Mouse (Mus musculus): ENCODE measurements around the gene Ift74.

Gene Ift74

GRCm38 (mm10) chr4:94691078-94691477 lies 76.8 kb downstream of the Ift74 start:
- intact Hi-C loops (cut with DNase I), result no loop called here

- intact Hi-C loops (cut with DNase I), result no loop called here
Measured at GRCm38 (mm10) chr4:94692175-94692574, 77.9 kb downstream of the Ift74 start.

GRCm38 (mm10) chr4:94696368-94696767 lies 82.1 kb downstream of the Ift74 start:
- intact Hi-C loops (cut with DNase I), result no loop called here

- intact Hi-C loops (cut with DNase I), result no loop called here
Measured at GRCm38 (mm10) chr4:94711002-94711401, 96.7 kb downstream of the Ift74 start.

- intact Hi-C loops (cut with DNase I), result no loop called here
Measured at GRCm38 (mm10) chr4:94711426-94711825, 97.1 kb downstream of the Ift74 start.

GRCm38 (mm10) chr4:94713741-94714140 lies 99.5 kb downstream of the Ift74 start:
- intact Hi-C loops (cut with DNase I), result no loop called here

- intact Hi-C loops (cut with DNase I), result no loop called here
Measured at GRCm38 (mm10) chr4:94715166-94715565, 100.9 kb downstream of the Ift74 start.

- intact Hi-C loops (cut with DNase I), result no loop called here
Measured at GRCm38 (mm10) chr4:94725799-94726198, 111.5 kb downstream of the Ift74 start.

DNA sequence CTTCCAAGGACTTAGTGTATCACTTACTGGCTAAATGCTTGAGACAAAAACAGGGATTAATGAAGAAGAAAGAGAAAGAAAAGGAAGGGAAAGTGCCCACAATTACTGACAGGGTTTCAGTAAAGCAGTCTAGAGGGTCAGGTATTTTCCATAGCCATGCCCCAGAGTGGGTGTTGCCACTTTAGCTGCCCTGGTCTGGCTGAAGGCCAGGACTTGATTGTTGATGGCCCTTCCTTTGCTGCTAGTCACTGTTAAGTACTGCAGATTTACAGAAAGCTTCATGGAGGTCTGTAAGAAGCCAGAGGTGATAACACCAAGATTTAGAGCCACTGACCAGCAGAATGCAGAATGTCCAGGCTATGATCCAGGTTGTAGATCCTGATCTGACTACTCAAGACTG lies 118.4 kb downstream of the Ift74 start:
- intact Hi-C loops (cut with DNase I), result no loop called here

DNA sequence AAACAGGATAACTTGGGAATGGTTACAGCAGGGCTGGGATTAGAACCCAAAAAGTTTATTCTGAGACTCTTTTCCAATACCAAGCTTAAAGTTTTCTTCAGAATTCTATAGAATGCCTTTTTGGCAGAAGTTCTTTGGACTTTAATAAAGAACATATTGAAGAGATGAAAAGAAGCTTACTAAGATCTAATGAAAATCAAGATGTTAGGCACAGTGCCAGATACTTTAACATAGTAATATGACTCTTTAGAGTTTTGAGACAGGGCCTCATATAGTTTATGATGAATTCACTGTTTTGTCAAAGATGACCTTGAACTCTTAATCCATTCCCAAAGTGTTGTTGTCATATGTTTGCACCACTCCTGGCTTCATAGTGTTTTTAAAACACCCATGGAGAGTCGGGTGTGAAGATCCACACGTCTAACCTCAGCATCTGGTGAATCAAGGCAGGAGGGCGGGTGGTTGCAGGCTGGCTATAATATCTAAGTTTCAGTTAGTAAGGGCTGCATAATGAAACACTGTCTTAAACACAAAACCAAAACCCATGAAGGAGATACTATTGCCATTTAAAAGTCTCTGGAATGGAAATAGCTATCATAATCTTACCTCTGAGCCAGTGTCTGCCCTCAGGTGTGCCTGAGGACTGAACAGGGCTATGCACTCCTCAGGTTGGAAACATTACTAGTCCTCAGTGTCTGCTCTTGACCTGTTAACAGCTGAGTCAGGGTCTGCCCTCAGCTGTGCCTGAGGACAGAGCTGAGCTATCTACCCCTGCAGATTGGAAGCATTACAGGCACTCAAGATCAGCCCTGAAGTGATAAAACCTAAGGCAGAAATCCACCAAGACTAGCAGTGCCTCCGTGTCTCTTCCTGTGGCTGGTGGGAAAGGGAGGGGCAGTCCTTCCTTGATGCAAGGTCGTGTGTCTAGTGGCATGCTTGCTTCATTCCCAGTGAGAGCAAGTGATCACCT lies 123.3 kb downstream of the Ift74 start:
- intact Hi-C loops (cut with DNase I), result no loop called here

DNA sequence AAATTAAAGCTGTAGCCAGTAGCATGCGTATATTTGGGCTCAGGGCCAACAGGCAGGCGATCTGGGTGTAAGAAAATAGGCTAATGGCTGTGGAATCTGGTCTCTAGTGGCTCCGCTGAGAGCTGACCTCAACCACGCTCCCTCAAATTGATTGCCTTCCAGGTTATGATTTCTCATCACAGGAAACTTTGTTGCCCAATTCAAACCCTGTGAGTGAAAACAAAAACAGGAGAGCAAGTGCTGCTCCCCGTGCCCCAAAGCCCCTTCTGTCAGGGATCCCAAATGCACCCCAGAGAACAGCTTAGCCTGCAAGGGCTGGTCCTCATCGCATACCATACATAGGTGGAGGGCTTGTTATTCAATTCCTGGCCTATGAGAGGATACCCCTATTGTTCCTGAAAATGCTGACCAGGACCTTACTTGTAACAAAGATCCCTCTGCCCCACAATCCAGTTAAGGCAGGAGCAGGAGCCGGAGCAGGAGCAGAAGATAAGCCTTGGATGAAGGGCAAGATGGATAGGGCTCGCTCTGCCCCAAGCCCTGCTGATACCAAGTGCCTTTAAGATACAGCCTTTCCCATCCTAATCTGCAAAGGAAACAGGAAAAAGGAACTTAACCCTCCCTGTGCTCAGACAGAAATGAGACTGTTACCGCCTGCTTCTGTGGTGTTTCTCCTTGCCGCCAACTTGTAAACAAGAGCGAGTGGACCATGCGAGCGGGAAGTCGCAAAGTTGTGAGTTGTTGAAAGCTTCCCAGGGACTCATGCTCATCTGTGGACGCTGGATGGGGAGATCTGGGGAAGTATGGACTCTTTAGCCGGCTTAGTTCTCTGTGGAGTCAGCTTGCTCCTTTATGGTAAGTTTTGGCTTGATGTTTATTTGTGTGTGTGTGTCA lies 124.8 kb downstream of the Ift74 start, which contains the start of gene Tek:
Gene Tek, plus strand, starts transcription at position 452 of the 894 bp plus-strand sequence.
- intact Hi-C loops (cut with DNase I), result no loop called here

DNA sequence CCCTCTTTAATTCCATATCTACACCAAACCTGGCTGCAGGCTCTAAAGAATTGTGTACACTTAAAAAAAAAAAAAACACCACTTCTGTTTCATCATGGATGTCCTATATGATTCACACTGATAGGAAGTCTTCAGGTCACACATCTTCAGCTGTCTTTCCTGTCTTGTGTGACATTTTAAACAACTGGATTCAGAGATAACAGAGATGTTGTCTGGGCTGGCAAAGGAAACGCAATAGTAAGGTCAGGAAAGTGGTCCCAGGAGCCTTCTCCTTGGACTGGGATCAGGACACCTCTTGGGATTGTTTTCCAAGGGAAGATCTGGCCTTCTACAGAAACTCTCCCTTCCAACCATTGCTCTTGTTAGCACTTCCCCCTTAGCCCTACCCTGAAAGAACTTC lies 127.5 kb downstream of the Ift74 start:
- intact Hi-C loops (cut with DNase I), result no loop called here

Small RNA genes lying within 50 kb of the gene (microRNA-seq; reads per million reads assigned to microRNA genes)
- 1,251 to 1,380 reads per million in 2 experiments for gene Mir872

Data from adrenal gland (tissue).